Mouse (Mus musculus): Measurements from ENCODE around the gene Cdpf1.

Gene Cdpf1

GRCm38 (mm10) chr15:85811535-85812277 lies at the start of gene Cdpf1:
Gene Cdpf1, minus strand, starts transcription at chr15:85811697.
- DNase-seq, result peak; percentile 97

- peak; percentile 99 for DNase-seq
Observed at GRCm38 (mm10) chr15:85859490-85860031, 48.1 kb upstream of the Cdpf1 start, which contains the start of gene Gtse1. Gene Gtse1, plus strand, starts transcription at chr15:85859745.

GRCm38 (mm10) chr15:85858980-85859489 lies 47.5 kb upstream of the Cdpf1 start:
- DNase-seq, result no peak

GRCm38 (mm10) chr15:85851656-85852392 lies 40.3 kb upstream of the Cdpf1 start:
- no peak for DNase-seq

GRCm38 (mm10) chr15:85845071-85845470 lies 33.6 kb upstream of the Cdpf1 start:
- DNase-seq, result no peak

GRCm38 (mm10) chr15:85841796-85842360 lies 30.4 kb upstream of the Cdpf1 start:
- no peak for DNase-seq

GRCm38 (mm10) chr15:85840983-85841382 lies 29.5 kb upstream of the Cdpf1 start:
- peak; percentile 37 for DNase-seq

GRCm38 (mm10) chr15:85836887-85837286 lies 25.4 kb upstream of the Cdpf1 start:
- no peak for DNase-seq

GRCm38 (mm10) chr15:85835335-85835734 lies 23.8 kb upstream of the Cdpf1 start:
- no peak for DNase-seq

GRCm38 (mm10) chr15:85832599-85832998 lies 21.1 kb upstream of the Cdpf1 start:
- no peak for DNase-seq

GRCm38 (mm10) chr15:85831954-85832590 lies 20.6 kb upstream of the Cdpf1 start, which contains the start of gene Ttc38:
Gene Ttc38, plus strand, starts transcription at chr15:85832306.
- peak; percentile 84 for DNase-seq

GRCm38 (mm10) chr15:85829470-85829869 lies 18.0 kb upstream of the Cdpf1 start:
- no peak for DNase-seq

- no peak for DNase-seq
Observed at GRCm38 (mm10) chr15:85828071-85828470, 16.6 kb upstream of the Cdpf1 start.

- no peak for DNase-seq
Observed at GRCm38 (mm10) chr15:85826676-85827075, 15.2 kb upstream of the Cdpf1 start.

GRCm38 (mm10) chr15:85822011-85822359 lies 10.5 kb upstream of the Cdpf1 start:
- no peak for DNase-seq

GRCm38 (mm10) chr15:85821203-85822010 lies 9.9 kb upstream of the Cdpf1 start, which contains the start of gene Pkdrej:
Gene Pkdrej, minus strand, starts transcription at chr15:85821734.
- DNase-seq, result peak; percentile 53

GRCm38 (mm10) chr15:85813428-85813827 lies 1.9 kb upstream of the Cdpf1 start:
- no peak for DNase-seq

- no peak for DNase-seq
Observed at GRCm38 (mm10) chr15:85810806-85811521, 533 bp downstream of the Cdpf1 start.

GRCm38 (mm10) chr15:85810462-85810805 lies 1.1 kb downstream of the Cdpf1 start:
- DNase-seq, result no peak

- no peak for DNase-seq
Observed at GRCm38 (mm10) chr15:85809091-85809490, 2.4 kb downstream of the Cdpf1 start.

GRCm38 (mm10) chr15:85808434-85808833 lies 3.1 kb downstream of the Cdpf1 start:
- peak; percentile 36 for DNase-seq
